8 mouse cellular contexts compared by ENCODE assay signal in genomic region chr11:87393855-87394254, GRCm38 (mm10). TPM values are rescaled to one million over a fixed set of nuclear protein-coding genes. Genes with fewer than 3 reads are reported as not detected.
DNase-seq lines count a peak whose midpoint lies in the region; ATAC-seq lines count a peak whose summit lies in the region.

No protein-coding gene starts in this region.

- no peaks in the 10 kb centered on the region for H3K27me3 ChIP-seq in neural tube, embryonic 13.5 days
- H3K27me3 ChIP-seq in neural tube, embryonic 15.5 days (replicated peaks) = no peaks in the 10 kb centered on the region

- H3K4me3 ChIP-seq in neural tube, embryonic 13.5 days = no peak overlapping the region
- no peak overlapping the region for H3K4me3 ChIP-seq in neural tube, embryonic 15.5 days (replicated peaks)

- no peak overlapping the region for H3K4me2 ChIP-seq in neural tube, embryonic 13.5 days
- H3K4me2 ChIP-seq in neural tube, embryonic 15.5 days = no peak overlapping the region

- H3K9me3 ChIP-seq in neural tube, embryonic 13.5 days = no peaks in the 10 kb centered on the region
- H3K9me3 ChIP-seq in neural tube, embryonic 15.5 days (replicated peaks) = no peaks in the 10 kb centered on the region

- no peak overlapping the region for H3K27ac ChIP-seq in neural tube, embryonic 13.5 days (replicated peaks)
- no peak overlapping the region for H3K27ac ChIP-seq in neural tube, embryonic 15.5 days (replicated peaks)

- DNase-seq in CD4-positive, CD25-positive, alpha-beta regulatory T cell, adult 2 months (ENCODE audit: low read depth, low spot score) = peak; percentile 61
- peak; percentile 60 for DNase-seq in kidney, postnatal 10 days
- peak; percentile 61 for DNase-seq in lung, postnatal 10 days
- DNase-seq in thymus, postnatal 0 days (ENCODE audit: low spot score) = peak; percentile 31

- no peak overlapping the region for H3K9ac ChIP-seq in neural tube, embryonic 13.5 days
- H3K9ac ChIP-seq in neural tube, embryonic 15.5 days (replicated peaks) = no peak overlapping the region

- H3K4me1 ChIP-seq in neural tube, embryonic 13.5 days (replicated peaks) = no peaks in the 10 kb centered on the region
- H3K4me1 ChIP-seq in neural tube, embryonic 15.5 days = no peaks in the 10 kb centered on the region

- WGBS in neural tube, embryonic 13.5 days = 40% methylated on average over 1 of the region's 1 CpGs
- 15% methylated on average over 1 of the region's 1 CpGs for WGBS in neural tube, embryonic 15.5 days

- no peak for ATAC-seq in CD4-positive, CD25-positive, alpha-beta regulatory T cell, adult 4 months
- peak; percentile 59; the same call in 1 of the 2 replicates for ATAC-seq in neural tube, embryonic 13.5 days (ENCODE audit: low read depth)
- no peak for ATAC-seq in neural tube, embryonic 15.5 days (ENCODE audit: low FRiP score)
- ATAC-seq in common myeloid progenitor, adult 5-6 weeks (replicated peaks; ENCODE audit: low read depth, poor library complexity, severe bottlenecking) = peak; percentile 86

- no peaks in the 10 kb centered on the region for H3K36me3 ChIP-seq in neural tube, embryonic 13.5 days
- H3K36me3 ChIP-seq in neural tube, embryonic 15.5 days = no peaks in the 10 kb centered on the region

RNA-seq across cellular contexts. Expression of gene Rad51c, which starts 10.9 kb away (rescaled TPM):
- polyA plus RNA-seq in CD4-positive, CD25-positive, alpha-beta regulatory T cell, adult 4 months (2017; shearing (Covaris generic)) = 1 to 10 TPM; 1.2 to 1.7 TPM
- 6.2 and 7.0 TPM in 2 replicates for polyA plus RNA-seq in neural tube, embryonic 13.5 days (2015; fragmentation: Nextera tagmentation; extraction: Ambion mirVana)
- 4.0 and 5.7 TPM in 2 replicates for polyA plus RNA-seq in neural tube, embryonic 15.5 days (2015; fragmentation: Nextera tagmentation; extraction: Ambion mirVana)
- 3.4 and 5.2 TPM in 2 replicates for total RNA-seq in common myeloid progenitor, adult 5-6 weeks (2017)
- polyA plus RNA-seq in thymus, postnatal 0 days (2015; fragmentation: Nextera tagmentation; extraction: Ambion mirVana) = 6.8 and 6.9 TPM in 2 replicates

RNA-seq across cellular contexts. Expression of gene Tex14, which starts 11.0 kb away (rescaled TPM):
- 1 to 10 TPM in 1 of 2 experiments, under 1 TPM in 1; 0.28 to 1.1 TPM for polyA plus RNA-seq in CD4-positive, CD25-positive, alpha-beta regulatory T cell, adult 4 months (2017; shearing (Covaris generic))
- polyA plus RNA-seq in neural tube, embryonic 13.5 days (2015; fragmentation: Nextera tagmentation; extraction: Ambion mirVana) = 0.32 and 1.4 TPM in 2 replicates
- polyA plus RNA-seq in neural tube, embryonic 15.5 days (2015; fragmentation: Nextera tagmentation; extraction: Ambion mirVana) = 0.86 and 0.92 TPM in 2 replicates
- total RNA-seq in common myeloid progenitor, adult 5-6 weeks (2017) = 0.27 and 1.0 TPM in 2 replicates
- 0.53 and 0.62 TPM in 2 replicates for polyA plus RNA-seq in thymus, postnatal 0 days (2015; fragmentation: Nextera tagmentation; extraction: Ambion mirVana)

RNA-seq across cellular contexts. Expression of gene Ppm1e, which starts 35.0 kb away (rescaled TPM):
- polyA plus RNA-seq in CD4-positive, CD25-positive, alpha-beta regulatory T cell, adult 4 months (2017; shearing (Covaris generic)) = under 1 TPM; 0.66 to 0.96 TPM
- 22.9 and 24.3 TPM in 2 replicates for polyA plus RNA-seq in neural tube, embryonic 13.5 days (2015; fragmentation: Nextera tagmentation; extraction: Ambion mirVana)
- 20.9 and 26.3 TPM in 2 replicates for polyA plus RNA-seq in neural tube, embryonic 15.5 days (2015; fragmentation: Nextera tagmentation; extraction: Ambion mirVana)
- 4.8 and 7.0 TPM in 2 replicates for total RNA-seq in common myeloid progenitor, adult 5-6 weeks (2017)
- 2.1 and 2.4 TPM in 2 replicates for polyA plus RNA-seq in thymus, postnatal 0 days (2015; fragmentation: Nextera tagmentation; extraction: Ambion mirVana)

Comparison
In these comparisons a context has a peak if more than half of its experiments do, and no peak if none do; other contexts are left out.
1. ATAC-seq: peak in neural tube, embryonic 13.5 days (single experiment) and common myeloid progenitor, adult 5-6 weeks (single experiment); none in CD4-positive, CD25-positive, alpha-beta regulatory T cell, adult 4 months (single experiment) and neural tube, embryonic 15.5 days (single experiment).
2. Peak in every context shown above with its lines, with median percentiles within 50 percentile points of each other: DNase-seq.